Mouse (Mus musculus) cerebellum, postnatal 14 days (tissue): ENCODE results near the gene Aftph.
A peak's percentile ranks its signal among the peaks of the same experiment; 100 is the strongest.

ENCODE experiments used
- DNase-seq, 2 experiments: peaks; one replicate each; pipeline ENCODE4 v3.0.0; 2021; ENCODE audit warnings: mixed read lengths in 2 of 2

Aftph gene

GRCm38 (mm10) chr11:20646986-20647726 lies 94.2 kb downstream of the Aftph start:
- DNase-seq, result no peak

- DNase-seq, result no peak
Observed at GRCm38 (mm10) chr11:20646142-20646541, 95.2 kb downstream of the Aftph start.

GRCm38 (mm10) chr11:20645521-20645920 lies 95.9 kb downstream of the Aftph start:
- no peak for DNase-seq

- DNase-seq, result no peak
Observed at GRCm38 (mm10) chr11:20644872-20645271, 96.5 kb downstream of the Aftph start.

GRCm38 (mm10) chr11:20644166-20644565 lies 97.2 kb downstream of the Aftph start:
- no peak for DNase-seq

- DNase-seq, result no peak
Observed at GRCm38 (mm10) chr11:20643161-20643560, 98.2 kb downstream of the Aftph start.

GRCm38 (mm10) chr11:20642321-20642720 lies 99.1 kb downstream of the Aftph start:
- no peak for DNase-seq

GRCm38 (mm10) chr11:20639918-20640447 lies 101.4 kb downstream of the Aftph start:
- DNase-seq, result no peak

GRCm38 (mm10) chr11:20638841-20639240 lies 102.5 kb downstream of the Aftph start:
- DNase-seq, result peak; percentile 89 to 95

GRCm38 (mm10) chr11:20637060-20637459 lies 104.3 kb downstream of the Aftph start:
- no peak for DNase-seq

- no peak for DNase-seq
Observed at GRCm38 (mm10) chr11:20636114-20636513, 105.3 kb downstream of the Aftph start.

GRCm38 (mm10) chr11:20635646-20636045 lies 105.7 kb downstream of the Aftph start:
- no peak for DNase-seq
